Mouse (Mus musculus) cerebellum, adult 9-10 months (tissue): ENCODE measurements around the gene Etl4.

ENCODE experiments used
- DNase-seq: peaks from one replicate; pipeline ENCODE4 v3.0.0; 2022

The Etl4 gene

GRCm38 (mm10) chr2:19909171-19909899 is at the start of gene Etl4:
Gene Etl4 (plus strand): TSS chr2:19909780.
- DNase-seq = peak; percentile 14

DNA sequence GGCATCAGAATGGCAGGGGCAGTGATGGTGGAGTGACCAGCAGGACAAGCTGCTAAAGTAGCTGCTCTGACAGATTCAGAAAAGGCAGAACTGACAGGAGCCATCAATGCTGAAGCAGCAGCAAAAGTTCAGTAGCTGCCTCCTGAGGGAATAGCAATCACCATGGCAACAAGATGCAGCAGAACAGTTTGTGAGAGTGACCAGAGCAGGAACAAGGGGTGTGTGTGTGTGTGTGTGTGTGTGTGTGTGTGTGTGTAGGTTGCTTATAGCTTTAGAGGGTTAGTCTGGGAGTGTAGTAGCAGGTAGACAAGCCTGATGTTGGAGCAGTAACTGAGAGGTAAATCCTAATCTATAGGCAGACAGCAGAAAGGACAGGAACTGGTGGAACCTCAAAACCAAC is 40.4 kb upstream of the Etl4 start:
- DNase-seq = no peak

DNA sequence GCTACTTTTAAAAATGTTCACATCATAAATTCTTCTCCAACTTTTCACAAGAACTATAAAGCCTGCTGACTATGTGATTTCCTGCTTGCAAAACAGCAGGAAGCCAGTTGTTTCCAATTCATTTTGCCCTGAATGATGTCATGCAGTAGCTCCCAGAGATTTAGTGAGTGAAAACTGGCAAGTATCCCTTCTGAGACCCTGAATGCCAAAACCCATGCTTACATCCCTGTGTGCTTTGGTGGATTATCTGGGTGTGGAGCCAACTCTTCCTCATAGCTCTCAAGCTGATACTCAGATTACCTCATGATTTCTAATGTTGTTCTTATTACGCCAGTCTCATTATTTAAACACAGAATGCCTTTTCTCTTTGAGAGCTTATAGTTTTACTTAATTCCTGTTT is 37.7 kb upstream of the Etl4 start:
- no peak for DNase-seq

DNA sequence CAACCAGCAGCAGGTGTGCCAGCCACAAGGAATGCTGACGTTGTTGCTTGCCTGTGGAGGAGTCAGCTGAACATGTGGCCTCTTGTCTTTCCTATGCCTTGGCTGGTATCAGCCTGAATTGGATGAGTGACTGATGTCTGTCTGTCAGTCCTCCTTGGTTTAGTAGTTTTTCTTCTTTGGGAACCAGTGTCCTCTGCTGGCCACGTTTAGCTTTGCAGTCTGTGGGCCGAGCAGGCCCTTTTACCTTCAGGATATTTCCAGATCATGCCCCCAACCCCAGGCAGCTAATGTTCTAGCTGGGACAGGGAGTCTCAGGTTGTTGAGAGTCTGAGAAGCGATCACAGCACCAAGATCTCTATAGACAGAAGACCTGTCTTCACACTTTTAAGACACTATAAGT is 18.7 kb upstream of the Etl4 start:
- no peak for DNase-seq

DNA sequence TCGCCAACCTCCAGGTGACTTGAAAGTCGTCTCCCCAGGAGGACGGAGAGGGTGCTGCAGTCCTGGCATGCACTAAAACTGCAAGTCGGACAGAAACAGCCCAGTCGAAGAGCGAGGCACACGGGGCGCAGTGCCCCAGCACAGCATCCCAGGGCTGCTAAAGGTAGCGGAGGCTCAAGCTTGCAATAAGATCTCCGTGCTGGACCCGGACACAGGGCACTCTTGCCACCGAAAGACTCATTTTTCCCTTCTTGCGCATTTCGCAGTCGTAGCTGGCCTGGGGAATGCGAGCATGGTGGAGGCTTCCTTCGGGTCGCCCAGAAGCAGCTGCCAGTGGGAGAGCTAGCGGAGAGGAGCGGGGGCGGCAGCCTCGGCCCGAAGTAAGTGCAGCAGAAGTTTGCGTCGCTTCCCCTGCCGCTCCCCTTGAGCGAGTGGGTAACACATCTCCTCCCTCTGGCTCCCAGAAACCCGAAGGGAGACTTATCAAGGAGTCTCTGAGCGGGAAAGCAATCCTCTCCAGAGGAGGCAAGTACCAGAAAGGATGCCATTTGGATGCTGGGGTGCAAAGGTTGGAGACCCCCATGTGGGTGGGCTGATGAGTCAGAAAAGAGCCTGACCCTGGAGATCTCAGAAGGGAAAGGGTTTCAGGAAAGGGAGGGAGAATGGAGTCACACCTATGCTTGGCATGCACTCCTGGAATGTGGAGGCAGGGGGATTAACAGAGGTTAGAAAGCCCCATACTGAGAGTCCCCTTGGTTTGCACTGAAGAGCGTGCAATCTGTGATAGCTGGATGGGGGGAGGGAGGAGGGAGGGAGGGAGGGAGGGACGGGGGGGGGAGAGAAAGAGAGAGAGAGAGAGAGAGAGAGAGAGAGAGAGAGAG is 560 bp downstream of the Etl4 start:
- no peak for DNase-seq

- DNase-seq = no peak
These were observed 1.2 kb downstream of the Etl4 start for GRCm38 (mm10) chr2:19910781-19911175.

GRCm38 (mm10) chr2:19919190-19919589 is 9.6 kb downstream of the Etl4 start:
- no peak for DNase-seq

DNA sequence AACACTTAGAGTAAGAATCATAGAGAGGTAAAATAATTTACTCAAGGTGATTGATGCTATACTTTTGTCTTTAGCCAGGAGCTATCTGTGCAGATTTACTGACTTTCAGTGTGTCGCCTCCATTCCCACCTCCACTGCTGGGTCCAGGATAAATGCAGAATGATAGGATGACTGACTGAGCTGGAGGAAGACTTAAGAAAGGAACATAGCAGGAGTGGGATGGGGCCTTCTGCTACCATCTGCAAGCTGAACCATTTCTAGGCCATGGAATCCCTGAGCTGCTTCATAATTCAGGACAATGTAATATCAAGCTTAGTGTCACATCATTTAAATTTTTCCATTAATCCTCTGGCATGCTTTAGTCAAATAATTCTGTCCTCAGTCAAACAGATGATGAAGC is 20.4 kb downstream of the Etl4 start:
- DNase-seq = no peak

DNA sequence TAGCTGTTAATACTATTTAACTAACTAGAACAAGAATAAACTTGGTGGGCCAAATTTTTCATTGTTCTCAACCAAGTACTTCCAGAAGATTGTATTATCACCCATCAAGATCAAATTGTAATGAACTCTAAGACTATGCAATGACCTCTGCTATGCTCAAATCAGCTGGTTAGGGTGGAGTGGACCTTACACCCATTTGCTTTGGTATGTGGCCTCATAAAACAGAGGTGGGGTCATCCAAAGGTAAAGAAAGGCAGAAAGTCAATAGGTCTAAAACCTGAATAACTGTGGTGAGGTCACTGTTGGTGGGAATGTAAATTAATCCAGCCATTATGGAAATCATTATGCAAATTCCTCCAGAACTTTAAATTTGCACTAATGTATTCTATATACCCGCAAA is 24.3 kb downstream of the Etl4 start:
- DNase-seq = no peak

DNA sequence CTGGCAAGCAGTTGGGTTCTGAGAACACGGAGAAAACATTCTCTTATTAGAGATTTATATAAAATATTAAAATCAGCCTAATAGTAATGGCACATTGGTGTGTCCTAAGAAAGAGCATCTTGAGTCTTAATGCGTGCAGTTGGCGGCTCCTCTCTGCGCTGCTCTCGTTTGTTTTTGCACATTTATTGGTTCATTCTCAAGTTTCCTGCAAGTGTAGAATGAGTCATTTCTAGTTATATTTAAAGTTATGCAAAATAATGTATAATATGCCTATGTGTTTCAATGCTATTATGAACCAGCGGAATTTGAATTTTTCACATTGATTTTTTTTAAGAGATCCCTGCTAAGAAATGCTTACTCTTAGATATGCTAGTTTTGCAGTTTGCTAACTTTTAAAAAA is 35.6 kb downstream of the Etl4 start:
- DNase-seq = no peak

GRCm38 (mm10) chr2:19953028-19953427 is 43.4 kb downstream of the Etl4 start:
- no peak for DNase-seq

DNA sequence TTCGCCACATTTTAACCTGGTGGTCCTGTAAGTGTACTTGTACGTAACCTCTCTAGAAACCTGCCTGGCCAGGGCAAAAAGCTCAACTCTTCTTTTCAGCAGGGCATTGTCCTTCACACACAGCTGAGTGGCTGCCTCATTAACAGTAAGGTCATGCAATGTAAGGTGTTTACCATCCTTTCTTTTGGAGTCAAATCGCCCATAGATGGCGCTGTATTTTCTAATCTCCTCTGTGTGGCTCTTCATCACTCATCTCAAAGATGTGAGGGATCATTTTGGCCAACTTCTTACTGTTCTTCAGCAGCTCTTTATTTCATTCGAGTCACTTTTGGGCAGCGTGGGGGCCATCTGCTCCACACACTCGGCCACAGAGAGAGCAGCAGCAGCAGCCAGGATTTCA is 56.9 kb downstream of the Etl4 start:
- no peak for DNase-seq

GRCm38 (mm10) chr2:20037671-20038070 is 128.1 kb downstream of the Etl4 start:
- no peak for DNase-seq

DNA sequence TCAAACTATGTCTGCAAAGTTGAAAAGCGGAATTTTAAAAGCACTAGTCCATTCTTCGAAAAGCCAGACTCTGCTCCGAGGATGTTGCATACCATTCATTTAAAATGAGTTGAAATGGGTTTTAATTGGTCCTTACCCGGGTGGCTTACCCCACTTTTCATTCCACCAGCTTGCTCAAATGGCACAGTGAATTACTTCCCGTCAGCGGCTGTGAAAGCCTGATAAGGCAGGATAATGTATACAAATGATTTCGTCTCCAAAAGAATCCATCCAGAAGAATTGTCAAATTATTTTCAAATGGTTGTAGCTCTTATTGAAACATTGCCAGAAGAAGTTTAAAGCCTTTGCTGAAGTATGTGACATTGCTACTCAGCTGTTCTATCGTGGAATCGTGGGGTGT is 162.8 kb downstream of the Etl4 start:
- DNase-seq = no peak

- no peak for DNase-seq
These were observed 166.7 kb downstream of the Etl4 start for GRCm38 (mm10) chr2:20076118-20076796.

DNA sequence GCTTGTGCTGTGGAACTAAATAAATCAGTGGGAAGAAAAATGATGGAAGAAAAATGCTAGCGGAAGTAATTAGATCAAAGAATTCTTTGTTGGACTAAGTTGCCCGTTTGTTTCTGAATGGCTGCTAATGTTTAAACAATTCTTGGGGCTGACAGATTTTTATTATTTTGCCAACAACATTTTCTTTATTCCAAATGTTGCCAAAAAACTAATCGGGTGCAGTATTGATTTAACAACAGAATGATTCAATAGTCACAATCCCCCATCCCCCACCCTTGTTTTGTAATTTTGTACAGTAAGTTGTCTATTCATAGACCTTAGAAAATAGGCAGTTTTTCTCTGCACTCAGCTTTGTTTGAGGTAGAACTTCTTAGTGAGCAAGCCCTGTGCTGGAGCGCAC is 175.2 kb downstream of the Etl4 start:
- DNase-seq = no peak

GRCm38 (mm10) chr2:20105456-20105855 is 195.9 kb downstream of the Etl4 start:
- DNase-seq = no peak

- no peak for DNase-seq
These were observed 202.1 kb downstream of the Etl4 start for GRCm38 (mm10) chr2:20111703-20112102.

DNA sequence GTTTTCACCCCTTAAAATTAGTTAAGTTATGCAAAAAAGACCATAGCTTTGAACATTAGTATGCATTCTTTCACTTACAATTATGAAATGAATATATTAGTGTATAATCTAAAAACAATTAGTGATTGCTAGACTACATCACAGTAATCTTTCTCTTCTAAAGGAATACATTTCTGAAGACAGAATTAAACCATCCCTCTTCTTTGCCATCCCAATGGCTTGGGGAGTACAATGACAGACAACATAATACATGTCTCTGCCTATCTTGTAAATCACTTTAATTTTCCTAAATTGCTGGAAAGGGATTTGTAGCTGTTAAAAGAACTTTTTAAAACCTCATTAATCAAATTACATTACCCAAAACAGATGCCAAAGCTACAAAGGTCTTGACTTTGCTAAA is 216.3 kb downstream of the Etl4 start:
- no peak for DNase-seq

GRCm38 (mm10) chr2:20131792-20132191 is 222.2 kb downstream of the Etl4 start:
- DNase-seq = no peak

DNA sequence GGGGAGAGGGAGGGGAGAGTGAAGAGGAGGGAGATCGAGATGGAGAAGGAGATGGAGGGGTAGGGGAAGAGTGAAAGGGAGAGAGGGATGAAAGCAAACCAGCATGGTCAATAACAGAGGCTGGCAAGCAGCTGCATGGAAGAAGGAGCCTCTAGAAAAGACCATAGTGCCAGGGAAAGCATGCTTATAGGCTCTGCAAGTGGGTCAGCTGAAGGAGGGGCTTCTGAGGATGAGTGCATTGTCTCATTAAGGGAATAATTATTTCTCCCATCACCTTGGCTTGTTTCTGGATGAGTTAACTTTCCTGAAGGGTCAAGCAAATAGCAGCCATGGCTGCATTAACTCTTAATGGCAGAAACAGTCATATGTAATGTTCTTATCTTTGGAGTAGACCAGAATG is 228.8 kb downstream of the Etl4 start:
- no peak for DNase-seq

- no peak for DNase-seq
These were observed 235.8 kb downstream of the Etl4 start for GRCm38 (mm10) chr2:20145368-20145767.

- no peak for DNase-seq
These were observed 257.5 kb downstream of the Etl4 start for GRCm38 (mm10) chr2:20167073-20167472.

DNA sequence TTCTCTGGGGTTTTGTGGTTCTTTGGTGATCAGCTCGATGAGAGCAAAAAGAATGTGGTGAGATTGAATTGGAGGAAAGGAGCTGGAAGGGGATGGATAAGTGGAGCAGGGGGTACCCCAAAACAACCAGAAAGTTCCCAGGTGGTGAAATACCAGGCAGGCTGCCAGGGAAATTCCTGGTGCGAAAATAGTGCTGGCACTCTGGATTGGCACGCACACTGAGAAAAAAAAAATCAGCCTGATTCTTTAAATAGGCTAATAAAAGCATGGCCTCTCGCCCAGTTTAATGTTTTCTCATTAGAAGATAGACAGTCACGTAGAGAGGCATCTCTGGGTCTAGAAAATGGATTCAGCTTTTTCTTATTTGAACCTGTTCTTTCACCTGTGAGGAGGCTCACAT is 258.0 kb downstream of the Etl4 start:
- DNase-seq = no peak
